Mouse (Mus musculus) MEL-GATA-1-ER (cell line): ENCODE data around the gene Srf.

Source experiments
- DNase-seq: peaks from one replicate; pipeline ENCODE4 v3.0.0-alpha.2; 2012; ENCODE audit warnings: low read depth; ENCODE audit errors: extremely low read depth

The Srf gene

DNA sequence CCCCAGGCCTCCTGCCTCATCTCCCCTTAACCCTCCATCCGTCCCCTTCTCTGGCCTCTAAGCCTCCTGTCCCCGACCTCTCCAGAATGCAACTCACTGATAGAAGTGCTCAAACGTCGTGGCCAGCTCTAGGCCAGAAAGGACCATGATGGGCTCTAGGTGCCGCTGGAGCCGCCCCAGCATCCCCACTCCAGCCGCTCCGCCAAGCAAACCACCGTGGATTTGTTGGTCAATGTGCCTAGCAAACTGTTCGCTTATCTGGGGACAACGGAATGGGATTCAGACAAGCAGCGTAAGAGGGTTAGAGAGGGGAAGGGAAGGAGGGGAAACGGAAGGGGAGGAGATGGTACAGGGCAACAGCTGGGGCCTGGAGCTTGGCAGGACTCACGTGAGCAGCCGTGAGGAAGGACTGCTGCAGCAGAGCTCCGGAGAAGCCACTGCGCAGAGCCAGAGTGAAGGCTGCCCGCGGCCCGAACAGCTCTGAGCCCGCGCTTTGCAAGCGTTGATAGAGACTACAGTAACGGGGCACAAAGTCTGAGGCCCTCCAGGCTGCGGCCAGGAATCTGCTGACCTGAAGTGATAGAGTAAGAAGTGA lies 35.5 kb downstream of the Srf start:
- DNase-seq = no peak

DNA sequence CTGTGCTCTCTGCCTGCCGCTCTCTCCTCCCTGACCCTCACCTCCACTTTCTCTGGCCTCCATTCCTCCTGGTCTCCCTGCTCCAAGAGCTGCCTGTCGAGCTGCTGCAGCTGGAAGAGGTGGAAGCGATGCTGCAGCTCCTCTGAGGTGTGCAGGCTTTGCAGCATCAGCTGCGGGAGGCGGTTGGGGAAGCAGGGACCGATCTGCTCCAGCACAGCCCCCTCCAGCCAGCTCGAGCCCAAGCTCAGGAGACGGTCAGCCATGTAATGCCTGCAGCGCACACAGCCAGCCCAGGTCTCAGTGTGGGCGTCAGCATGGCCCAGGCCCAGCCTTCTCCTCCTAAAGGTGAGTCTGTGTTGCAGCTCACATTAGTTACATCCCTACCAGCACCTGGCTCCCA lies 36.0 kb downstream of the Srf start:
- DNase-seq = no peak

- DNase-seq = no peak
These were observed 42.6 kb downstream of the Srf start for GRCm38 (mm10) chr17:46513329-46513728.

- no peak for DNase-seq
These were observed 44.8 kb downstream of the Srf start for GRCm38 (mm10) chr17:46511059-46511710.

DNA sequence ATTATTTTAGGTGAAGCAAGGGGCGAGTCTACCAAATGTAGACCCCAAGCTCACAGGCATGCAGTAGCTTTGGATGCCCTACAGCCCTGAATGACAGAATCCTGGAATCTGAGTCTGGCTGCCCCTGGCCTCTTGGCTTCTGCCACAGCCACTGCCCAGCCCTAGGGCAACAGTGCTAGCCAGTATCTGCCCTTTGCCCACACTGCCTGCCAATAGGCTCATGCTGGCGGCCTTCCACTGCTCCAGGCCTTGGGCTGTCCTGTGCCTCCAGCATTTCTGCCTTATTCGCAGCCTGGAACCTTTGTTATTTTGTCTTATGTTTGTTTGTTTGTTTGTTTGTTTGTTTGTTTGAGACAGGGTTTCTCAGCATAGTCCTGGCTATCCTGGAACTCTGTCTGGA lies 50.4 kb downstream of the Srf start:
- DNase-seq = no peak

DNA sequence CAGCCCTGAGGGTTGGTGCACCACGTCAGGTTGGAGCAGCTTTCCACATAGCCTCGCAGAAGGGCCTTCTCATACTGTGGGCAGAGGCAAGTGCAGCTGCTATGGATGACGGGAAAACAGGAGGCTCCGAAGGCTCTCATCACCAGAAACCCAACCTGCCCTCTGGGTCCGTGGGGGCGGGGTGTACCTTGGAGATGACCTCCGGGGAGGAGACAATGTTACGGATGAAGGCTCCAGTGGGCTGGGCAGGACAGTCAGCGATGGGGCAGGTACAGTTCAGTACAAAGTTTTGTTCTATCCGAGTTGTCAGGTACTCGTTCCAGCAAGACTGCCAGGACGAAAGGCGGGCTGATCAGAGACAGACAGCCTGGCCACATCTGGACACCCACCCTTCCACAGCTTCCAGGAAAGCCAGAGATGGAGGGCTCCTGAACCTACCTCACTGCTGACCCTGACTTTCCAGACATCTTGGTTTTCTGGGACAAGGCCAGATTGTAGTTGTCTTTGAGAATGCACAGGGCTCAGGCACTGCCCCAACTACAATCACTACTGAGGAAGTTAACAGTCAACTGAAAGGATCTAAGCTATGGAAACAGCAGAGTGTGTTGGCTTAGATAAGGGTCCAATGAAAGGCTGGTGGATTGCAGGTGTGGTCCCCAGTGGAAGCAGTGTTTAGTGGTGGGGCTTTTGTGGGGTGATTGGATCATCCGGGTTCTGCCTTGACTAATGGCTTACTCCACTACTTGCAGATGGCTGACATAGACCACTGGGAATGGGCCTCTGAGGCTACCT lies 51.9 kb downstream of the Srf start:
- DNase-seq = no peak

GRCm38 (mm10) chr17:46502775-46503174 lies 53.2 kb downstream of the Srf start:
- DNase-seq = no peak
